Mouse (Mus musculus) layer of hippocampus, adult 8-10 months (tissue): ENCODE measurements at regions not wholly inside any gene's neighbourhood (a gene's known extent, or its start where the extent isn't known, plus 50 kb on each side); places are given as distances from the start of the nearest gene placed in this dataset.
"Not testable (repeated sequence)": the region's sequence is repeated elsewhere in the genome, so short reads cannot be mapped to it uniquely, and the experiment has no call there.

ENCODE experiments used
- DNase-seq, 2 experiments: peaks; one replicate each; pipeline ENCODE4 v3.0.0; 2022; ENCODE audit warnings: low spot score in 2 of 2

DNA sequence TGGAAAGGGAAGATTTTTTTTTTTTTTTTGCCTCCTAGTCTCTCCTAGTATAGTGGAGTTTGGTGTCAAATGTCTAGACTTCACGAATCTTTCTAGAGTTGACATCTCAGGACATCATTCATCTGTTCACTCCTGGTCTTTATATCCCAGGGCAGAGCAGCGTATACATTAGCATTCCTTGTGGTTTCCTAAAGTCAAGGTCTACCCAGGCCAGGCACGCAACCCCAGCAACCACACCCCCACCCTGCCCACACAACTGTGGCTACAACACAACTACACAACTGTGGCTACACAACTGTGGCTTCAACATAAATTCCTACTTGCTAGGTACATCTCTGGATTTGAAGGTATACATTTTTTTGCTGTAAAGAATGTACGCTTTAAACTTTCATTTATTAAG, 122.2 kb downstream of the Ppp1r3a start:
- no peak for DNase-seq

DNA sequence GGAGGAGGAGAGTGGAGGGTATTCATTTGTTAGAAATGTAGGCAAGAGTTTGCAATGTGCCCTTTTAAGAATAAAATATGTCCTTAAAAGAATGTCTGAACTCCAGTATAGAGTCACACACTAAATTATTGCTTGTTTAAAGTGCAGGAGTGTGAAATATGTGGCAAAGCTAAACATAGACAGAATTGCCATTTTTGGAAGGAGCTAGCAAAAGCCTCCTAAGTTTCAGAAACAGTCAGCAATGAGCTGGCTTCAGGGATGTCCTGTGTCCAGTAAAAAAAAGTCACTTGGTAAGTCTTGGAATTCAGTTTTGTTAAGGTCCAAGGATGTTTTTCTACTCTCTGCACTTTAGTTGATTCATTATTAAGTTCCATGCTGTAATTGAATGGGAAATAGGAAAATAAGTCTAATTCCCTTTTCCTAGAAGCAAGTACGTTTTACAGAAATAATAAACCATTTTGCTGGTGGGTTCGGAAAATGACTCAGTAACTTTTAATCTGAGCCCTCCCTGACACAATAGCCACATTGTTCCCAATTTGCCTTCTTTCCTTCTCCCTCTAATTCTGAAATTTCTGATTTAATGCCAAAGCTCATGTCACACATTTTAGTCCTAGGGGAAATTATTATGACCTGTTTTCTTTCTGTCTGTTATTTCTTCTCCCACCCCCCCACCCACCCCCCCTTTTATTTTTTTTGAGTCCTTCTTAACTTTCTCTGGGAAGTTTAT, 123.2 kb downstream of the Ppp1r3a start:
- no peak for DNase-seq

DNA sequence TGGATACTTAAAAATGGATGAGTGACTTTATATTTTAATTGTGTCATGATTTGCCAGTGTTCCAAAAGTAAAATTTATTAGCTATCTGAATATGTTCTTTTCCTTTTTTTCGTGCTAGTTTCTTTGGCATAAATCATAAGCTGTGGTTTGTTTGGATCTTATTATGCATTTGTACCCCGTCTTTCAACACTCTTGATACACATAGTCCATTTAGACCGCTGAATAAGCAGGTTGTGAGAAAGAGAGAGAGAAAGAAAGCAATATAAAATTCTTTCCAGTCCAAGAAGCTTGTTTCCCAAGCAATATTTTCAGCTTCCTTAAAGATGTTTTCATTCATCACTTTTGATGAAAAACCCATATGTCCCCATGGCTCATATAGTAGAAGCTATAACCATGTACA, 138.4 kb downstream of the Ppp1r3a start:
- no peak for DNase-seq

DNA sequence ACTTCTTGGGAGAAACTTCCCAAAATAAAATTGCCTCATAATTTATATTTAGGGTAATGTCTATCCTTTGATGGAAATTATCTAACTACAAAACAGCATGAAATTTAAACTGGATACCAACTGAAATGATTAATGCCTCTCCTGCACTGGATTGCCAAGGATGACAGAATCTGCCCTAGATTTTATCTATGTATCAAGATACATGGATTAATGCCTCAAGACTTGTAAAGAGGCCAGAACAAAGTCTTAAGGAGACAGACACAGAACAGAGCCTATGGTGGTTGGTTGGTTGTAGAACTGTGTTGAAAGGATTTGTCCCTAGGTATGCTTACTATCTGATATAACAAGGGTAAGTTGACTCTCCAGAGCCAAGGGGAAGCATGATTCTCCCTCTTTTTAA, 147.0 kb downstream of the Ppp1r3a start:
- no peak for DNase-seq

DNA sequence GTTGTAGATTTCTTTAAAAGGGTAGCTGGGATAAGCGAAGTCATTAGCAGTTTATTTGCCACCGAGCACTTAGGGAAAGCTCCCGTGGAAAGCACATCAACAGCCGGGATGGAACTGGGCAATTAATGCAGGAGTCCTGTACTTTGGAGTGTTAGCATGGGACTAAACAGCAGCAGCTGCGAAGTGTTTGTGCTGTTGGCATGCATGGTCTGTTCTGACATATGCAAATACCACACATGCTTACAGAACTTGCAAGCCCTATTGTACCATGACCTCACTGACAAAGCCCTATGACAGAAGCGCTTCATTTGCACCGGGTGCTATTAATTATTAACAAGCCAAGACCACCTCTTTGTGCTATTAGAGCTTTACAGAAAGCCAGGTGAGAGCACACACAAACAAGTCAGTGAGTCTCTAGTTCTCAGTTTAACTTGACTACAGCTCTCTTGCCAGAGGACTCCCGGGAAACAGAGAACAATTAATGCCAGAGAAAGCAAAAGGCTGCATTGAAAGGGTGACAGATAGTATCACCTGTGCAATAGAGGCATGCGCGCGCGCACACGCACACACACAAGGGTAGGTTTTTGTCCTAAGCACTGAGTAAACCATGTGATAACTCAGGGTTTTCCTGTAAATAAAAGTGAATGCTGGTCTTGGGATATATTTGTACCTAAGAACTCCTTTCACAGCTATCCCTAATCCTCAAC, 154.4 kb downstream of the Ppp1r3a start:
- no peak for DNase-seq

DNA sequence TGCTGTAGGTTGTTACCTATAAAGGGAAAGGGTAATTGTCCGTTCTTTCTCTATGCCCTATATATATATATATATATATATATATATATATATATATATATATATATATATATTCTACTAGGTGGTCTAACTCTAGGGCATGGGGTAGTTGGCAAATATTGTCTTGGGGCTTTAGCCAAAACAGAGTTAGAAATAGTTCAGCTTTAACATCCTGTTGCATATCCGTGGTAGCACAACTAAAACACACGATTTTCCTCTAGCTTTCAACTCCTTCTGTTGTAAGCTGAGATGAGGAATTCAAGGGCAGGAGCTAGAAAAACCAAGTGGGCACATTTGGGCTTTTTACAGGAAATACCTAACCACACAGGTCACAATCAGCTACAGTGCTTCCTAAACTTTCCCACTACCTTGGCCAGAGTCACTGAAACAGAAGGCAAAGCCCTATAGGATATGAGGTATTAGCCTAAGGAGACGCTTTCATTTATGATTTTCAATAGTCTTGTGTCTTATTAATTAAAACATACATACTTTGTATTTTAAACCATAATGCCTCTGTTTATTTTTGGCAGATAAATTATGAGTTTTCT, 158.1 kb downstream of the Ppp1r3a start:
- no peak for DNase-seq

DNA sequence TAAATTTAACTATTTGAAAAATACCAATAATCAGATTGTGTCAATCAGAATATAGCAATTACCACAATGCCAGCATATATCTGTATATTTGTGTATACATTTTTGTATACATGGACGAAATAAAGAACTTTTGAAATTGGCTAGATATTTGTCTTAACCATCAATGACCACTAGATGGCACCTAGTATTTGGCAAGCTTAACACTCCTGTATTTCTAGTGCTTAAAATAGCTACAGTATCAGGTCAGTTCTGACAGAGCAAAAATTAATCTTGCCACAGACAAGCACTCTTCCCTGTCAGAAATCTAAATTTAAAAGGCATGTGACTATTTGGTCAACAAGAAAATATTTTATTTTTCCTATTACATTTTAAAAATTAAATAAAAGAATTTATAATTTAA, 169.2 kb downstream of the Ppp1r3a start:
- DNase-seq, result no peak

DNA sequence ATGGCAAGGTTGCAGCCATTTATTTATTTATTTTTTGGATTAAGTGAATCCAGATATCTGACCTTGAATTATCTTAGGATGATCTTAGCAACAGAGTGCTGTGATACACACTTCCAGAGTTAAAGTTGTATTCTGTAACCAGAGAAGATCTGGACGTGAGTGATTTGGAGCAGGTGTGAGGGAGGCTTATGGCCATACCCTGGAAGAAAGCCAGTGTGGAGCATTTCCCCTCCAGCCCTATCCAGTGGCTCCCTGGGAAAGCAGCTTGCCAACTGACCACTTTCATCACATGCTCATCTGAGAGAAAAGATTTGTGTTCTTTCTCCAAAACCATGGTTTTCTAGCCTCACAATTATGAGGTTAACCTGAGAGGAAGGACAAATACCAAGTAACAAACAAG, 171.2 kb downstream of the Ppp1r3a start:
- no peak for DNase-seq

DNA sequence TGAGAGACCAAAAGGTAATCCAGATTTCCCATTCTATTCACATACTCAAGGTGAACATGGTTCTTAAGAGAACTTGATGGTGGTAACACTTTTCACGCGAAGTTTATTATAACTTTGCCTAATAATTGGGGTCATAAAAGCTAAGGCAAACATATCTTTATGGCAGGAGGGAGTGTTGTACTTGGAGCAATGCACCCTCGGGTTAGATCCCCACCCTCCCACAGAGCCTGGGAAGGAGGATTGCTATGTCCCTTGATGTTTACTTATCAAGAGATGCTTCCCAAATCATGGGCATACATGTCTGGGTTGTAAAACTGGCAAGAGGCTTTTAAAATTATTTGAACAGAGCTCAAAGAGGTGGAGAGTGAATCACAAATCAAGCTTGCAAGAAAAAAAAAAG, 180.5 kb downstream of the Ppp1r3a start:
- no peak for DNase-seq

DNA sequence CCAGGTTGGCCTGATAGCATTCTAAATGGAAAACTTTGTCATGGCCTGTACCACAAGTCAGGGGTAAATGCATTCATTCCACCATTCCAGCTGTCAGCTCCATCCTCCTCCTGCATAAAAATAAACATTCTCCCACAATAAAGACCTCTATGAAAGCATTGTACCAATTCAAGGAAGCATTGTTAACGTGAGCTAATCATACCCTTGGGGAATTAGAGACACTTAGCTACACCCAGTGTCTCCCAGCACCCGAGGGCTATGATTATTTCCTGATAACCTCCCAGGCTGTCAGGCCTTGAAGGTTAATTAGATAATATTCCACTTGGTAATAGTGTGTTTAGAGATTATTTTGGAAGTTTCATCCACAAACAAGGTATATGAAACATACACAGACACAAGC, 182.1 kb downstream of the Ppp1r3a start:
- no peak for DNase-seq

DNA sequence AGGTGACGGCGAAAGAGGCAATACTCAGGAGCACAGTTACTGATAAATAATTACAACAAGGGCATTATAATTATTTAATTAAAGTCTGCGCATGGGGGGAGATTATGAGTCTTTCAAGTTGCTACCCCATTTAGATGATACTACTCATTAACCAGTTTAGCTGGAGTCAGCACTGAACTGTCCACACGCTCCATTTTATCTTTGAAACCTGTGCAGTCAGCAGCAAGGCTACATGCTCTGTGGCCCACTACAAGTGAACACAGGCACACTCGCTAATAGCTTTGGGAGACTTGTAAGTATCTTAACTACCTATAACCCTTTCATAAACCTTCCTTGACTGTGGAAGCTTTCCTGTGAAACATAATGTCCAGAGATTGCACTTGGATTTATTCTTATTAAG, 214.7 kb downstream of the Ppp1r3a start:
- DNase-seq, result no peak

DNA sequence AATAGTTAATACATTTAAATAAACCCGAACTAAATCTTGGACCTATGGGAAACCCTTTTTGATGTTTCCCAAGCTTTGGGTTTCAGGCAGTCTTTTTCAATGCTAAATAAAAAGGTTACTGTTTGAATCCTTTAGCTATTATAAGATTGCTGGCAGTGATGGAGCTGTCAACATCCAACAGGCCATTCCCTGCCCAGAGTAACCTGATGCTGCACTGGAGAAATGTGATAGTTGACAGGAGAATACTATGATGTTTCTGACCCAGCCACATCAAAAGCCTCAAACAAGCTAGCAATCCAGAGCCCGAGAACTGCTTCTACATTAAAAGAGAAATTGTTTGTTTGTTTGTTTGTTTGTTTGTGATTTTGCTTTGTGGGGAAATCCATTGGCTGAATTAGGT, 226.0 kb downstream of the Ppp1r3a start:
- no peak for DNase-seq

DNA sequence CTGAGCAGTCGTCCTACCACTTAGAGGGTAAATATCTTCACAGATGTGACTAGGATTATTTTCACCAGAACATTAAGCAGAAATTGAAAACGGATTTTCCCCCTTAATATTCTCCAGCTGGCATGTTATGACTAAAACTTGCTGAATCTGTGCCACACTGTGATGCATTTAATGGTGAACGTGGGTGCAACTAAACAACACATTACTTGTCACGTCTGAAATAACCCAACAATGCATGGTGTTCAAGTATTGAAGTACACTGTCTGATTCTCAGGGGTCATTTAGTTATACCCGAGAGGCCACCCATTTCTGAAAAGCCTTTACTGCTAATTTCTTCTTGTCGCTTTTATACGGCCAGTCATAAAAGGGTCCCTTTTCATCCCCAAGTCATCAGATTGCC, 226.5 kb downstream of the Ppp1r3a start:
- DNase-seq, result no peak

DNA sequence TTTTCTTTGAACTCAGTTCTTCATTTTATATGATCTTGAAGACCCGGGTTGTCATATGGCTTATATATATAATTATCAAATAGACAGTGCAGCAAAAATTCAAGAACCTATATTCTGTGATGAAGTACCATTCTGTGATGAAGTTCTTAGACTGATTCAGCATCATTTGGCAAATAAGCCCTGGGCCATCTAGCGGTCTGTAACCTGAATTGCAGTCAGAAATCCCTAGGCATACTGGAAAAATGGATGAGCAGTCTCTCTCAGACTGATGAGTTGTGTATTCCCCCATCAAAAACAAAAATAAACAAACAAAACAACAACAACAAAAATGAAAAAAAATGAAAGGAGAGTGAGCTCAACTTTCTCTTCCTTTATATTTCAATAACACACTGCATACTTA, 232.3 kb downstream of the Ppp1r3a start:
- DNase-seq, result peak in 1 of 2 experiments; percentile 14

DNA sequence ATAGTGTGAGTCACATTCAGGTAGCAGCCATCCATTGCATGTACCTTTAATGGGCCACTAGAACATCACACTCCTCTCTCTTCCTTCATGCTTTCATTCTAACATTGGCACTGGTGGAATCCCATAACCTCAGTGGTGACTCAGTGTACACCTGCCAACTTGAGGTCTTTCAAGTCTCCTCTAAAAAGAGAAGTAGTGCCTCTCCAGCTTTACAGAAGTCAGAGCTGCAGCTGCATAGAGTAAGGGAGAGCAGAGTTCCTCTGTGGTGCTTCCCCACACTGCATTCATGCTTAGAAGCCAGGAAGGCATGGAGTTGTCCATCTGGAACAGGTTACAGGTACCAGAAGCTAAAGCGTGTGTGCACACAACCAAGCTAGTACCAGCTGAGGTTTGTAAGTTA, 233.8 kb downstream of the Ppp1r3a start:
- DNase-seq, result no peak

DNA sequence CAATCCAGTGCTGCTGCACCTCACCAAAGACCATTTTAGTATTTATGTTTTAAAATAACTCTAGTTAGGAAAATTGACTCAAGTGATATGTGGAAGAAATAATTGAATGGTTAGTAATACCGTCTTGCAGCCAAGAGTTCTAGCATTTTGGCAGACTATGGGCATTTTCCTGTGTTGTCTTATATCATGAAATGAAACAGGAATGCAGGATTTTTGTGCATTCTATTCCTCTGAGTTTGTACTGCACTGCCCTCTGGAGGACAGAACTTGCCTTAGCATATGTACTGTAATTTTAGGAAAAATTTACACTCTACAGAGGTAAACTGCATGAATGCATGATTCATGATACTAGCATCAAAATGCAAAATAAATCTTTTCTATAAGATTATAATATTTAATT, 250.9 kb downstream of the Ppp1r3a start:
- peak; percentile 11 to 50 for DNase-seq

DNA sequence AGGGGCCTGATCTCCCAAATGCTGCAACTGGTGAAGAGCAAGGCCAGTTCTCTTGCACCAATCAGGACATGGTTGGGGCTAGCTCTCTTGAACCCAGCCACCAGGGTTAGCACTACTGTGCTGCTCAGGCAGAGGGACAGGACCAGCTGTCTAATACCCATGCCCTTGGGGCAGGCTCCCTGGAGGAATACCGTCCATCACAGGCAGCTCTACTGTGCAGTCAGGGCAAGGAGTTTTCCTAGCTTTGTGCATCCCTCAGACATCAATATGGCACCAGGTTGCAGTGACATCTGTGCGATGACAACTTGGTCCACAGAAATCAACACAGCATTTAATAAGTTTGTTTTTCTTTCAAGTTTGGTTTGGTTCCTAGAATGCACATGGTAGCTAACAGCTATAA, 254.4 kb downstream of the Ppp1r3a start:
- no peak for DNase-seq

DNA sequence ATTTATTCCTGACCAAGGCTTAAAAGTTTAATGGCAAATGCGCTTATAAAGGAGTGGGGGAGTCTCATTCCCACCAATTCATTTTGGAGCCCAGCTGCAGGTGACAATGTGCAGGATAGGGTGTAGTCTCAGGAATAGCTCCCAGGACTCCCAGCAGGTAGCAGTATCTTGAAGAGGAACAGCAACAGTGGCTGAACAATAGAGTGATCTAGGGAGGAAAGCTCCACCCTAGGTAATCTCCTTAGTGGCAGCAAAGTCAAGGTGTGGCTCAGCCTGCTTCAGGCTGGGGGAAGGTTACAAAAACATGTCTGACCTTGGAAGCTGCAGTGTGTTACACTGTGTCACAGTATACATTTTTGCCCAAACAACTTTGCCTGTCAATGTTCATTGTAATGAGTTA, 255.2 kb downstream of the Ppp1r3a start:
- not testable (repeated sequence) for DNase-seq

DNA sequence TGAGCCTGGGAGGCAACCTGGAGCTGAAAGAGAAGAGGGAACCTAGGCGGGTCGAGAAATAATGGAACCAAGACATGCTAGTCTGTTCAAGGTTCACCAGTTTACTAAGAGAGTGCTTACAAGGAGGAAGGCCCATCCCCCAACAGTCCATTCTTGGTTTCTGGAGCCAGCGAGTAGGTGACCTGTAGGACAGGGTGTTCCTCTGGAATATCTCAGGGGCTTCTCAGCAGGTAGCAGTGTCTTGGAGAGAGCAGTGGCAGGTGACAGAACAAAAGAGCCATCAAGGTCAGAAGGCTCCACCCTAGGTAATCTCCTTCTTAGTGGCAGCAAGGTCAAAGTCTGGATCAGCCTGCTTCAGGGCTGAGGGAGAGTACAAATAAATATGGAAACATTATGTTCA, 268.4 kb downstream of the Ppp1r3a start:
- DNase-seq, result not testable (repeated sequence)

DNA sequence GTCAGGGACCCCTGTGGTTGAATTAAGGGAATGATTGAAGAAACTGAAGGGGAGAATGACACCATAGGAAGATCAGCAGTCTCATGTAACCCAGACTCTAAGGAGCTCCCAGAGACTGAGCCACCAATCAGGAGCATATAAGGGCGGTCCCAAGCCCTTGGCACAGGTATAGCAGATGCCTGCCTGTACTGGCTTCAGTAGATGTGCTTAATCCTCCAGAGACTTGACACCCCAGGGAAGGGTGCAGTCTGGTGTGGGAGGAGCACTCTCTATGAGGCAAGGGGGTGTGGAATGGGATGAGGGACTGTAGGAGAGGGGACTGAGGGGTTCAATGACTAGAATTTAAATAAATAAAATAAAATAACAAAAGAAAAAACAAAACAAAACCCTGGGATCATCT, 298.7 kb downstream of the Ppp1r3a start:
- no peak for DNase-seq

DNA sequence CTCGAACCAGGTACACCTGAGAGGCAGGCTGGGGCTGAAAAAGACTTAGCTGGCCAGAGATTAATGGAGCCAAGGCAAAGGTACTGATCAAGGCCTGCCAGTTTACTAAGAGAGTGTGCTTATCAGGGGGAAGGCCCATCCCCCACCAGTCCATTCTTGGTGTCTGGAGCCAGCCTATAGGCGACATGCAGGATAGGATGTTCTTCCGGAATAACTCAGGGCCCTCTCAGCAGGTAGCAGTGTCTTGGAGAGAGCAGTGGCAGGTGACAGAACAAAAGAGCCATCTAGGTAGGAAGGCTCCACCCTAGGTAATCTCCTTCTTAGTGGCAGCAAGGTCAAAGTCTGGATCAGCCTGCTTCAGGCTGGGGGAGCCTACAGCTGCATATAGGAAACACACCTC, 301.8 kb downstream of the Ppp1r3a start:
- not testable (repeated sequence) for DNase-seq

DNA sequence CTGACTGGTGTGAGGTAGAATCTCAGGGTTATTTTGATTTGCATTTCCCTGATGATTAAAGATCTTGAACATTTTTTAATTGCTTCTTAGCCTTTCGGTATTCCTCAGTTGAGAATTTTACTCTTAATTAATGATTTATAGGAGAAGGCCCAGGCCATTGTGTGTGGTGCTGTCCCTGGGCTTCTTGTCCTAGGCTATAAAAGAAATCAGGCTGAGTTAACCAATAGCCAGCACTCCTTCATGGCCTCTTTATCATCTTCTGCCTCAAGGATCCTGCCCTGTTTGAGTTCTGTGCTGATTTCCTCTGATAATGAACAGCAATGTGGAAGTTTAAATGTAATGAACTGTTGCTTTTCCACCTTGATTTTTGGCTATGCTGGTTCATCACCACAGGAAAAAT, 323.3 kb downstream of the Ppp1r3a start:
- DNase-seq, result no peak

DNA sequence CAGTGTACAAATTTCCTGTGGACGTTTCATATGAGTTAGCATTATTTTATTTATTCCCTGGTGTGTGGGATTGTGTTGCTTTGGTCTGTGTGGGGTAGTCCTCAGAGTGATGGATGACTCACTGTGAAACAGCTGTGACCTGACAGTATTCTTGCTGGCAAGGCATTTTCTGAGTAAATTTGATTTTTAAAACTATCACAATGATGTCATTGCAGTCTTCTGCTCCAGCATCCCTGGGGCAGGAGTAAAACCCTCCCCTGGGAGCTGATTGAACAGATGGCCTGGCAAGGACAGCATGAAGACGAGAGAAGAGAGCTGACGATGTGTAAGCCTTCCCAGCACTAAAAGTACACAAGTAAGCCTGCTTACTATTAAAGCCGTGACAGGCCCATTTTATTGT, 345.3 kb downstream of the Ppp1r3a start:
- DNase-seq, result peak; percentile 57 to 68
